ENCODE assay signal across 15 mouse cellular contexts in genomic region chr13:20217453-20218090, GRCm38 (mm10).
DNase-seq lines count a peak whose midpoint lies in the region; ATAC-seq lines count a peak whose summit lies in the region.
"Had no signal": no experiment of that assay in that cellular context is flagged by ENCODE, and none has a peak within 500 bp of the region (broad histone marks: within the 10 kb centered on the region; RNA-seq: fewer than 3 reads in every experiment).

No protein-coding gene starts in this region.

- no peak for ATAC-seq in heart, embryonic 12.5 days (ENCODE audit: insufficient number of reproducible peaks, low FRiP score)
- peak; percentile 20; the same call in 1 of the 2 replicates for ATAC-seq in intestine, embryonic 15.5 days
- ATAC-seq: forebrain, embryonic 15.5 days had no signal

- no peaks in the 10 kb centered on the region for H3K9me3 ChIP-seq in heart, embryonic 10.5 days
- H3K9me3 ChIP-seq in heart, embryonic 12.5 days (replicated peaks): no peaks in the 10 kb centered on the region
- no peaks in the 10 kb centered on the region for H3K9me3 ChIP-seq in intestine, embryonic 15.5 days
- H3K9me3 ChIP-seq: embryonic facial prominence, embryonic 12.5 days; forebrain, embryonic 15.5 days; hindbrain, embryonic 15.5 days; limb, embryonic 13.5 days had no signal

- no peaks in the 10 kb centered on the region for H3K36me3 ChIP-seq in heart, embryonic 10.5 days
- no peaks in the 10 kb centered on the region for H3K36me3 ChIP-seq in heart, embryonic 12.5 days
- H3K36me3 ChIP-seq in intestine, embryonic 15.5 days: no peaks in the 10 kb centered on the region
- H3K36me3 ChIP-seq: embryonic facial prominence, embryonic 12.5 days; forebrain, embryonic 15.5 days; hindbrain, embryonic 15.5 days; limb, embryonic 13.5 days had no signal

- WGBS in heart, embryonic 10.5 days: 57% methylated on average over 4 of the region's 4 CpGs
- WGBS in heart, embryonic 12.5 days: 56% methylated on average over 4 of the region's 4 CpGs
- 40% methylated on average over 4 of the region's 4 CpGs for WGBS in intestine, embryonic 15.5 days

- no peak overlapping the region for H3K4me3 ChIP-seq in heart, embryonic 10.5 days
- H3K4me3 ChIP-seq in heart, embryonic 12.5 days: no peak overlapping the region
- no peak overlapping the region for H3K4me3 ChIP-seq in intestine, embryonic 15.5 days (replicated peaks)
- H3K4me3 ChIP-seq: embryonic facial prominence, embryonic 12.5 days; forebrain, embryonic 15.5 days; hindbrain, embryonic 15.5 days; limb, embryonic 13.5 days had no signal

- H3K27me3 ChIP-seq in heart, embryonic 10.5 days (ENCODE audit: insufficient read depth, poor library complexity, severe bottlenecking): no peaks in the 10 kb centered on the region
- no peaks in the 10 kb centered on the region for H3K27me3 ChIP-seq in heart, embryonic 12.5 days (replicated peaks)
- H3K27me3 ChIP-seq in intestine, embryonic 15.5 days (replicated peaks): no peaks in the 10 kb centered on the region
- H3K27me3 ChIP-seq: embryonic facial prominence, embryonic 12.5 days; forebrain, embryonic 15.5 days; hindbrain, embryonic 15.5 days; limb, embryonic 13.5 days had no signal

- 0 out of 2 replicates have a peak, but pooled peaks cover 2% of the 10 kb centered on the region for H3K4me1 ChIP-seq in heart, embryonic 10.5 days
- peaks cover 11% of the 10 kb centered on the region; the same call in 1 of the 2 replicates for H3K4me1 ChIP-seq in heart, embryonic 12.5 days (replicated peaks)
- H3K4me1 ChIP-seq in intestine, embryonic 15.5 days (replicated peaks): peaks cover 5% of the 10 kb centered on the region
- H3K4me1 ChIP-seq: forebrain, embryonic 15.5 days; hindbrain, embryonic 15.5 days had no signal

- no peak overlapping the region for H3K9ac ChIP-seq in heart, embryonic 12.5 days
- no peak overlapping the region for H3K9ac ChIP-seq in intestine, embryonic 15.5 days
- H3K9ac ChIP-seq: embryonic facial prominence, embryonic 12.5 days; forebrain, embryonic 15.5 days; hindbrain, embryonic 15.5 days; limb, embryonic 13.5 days had no signal

- peak; percentile 52 for DNase-seq in adrenal gland, adult 2 months
- no peak for DNase-seq in adrenal gland, postnatal 25 days
- peak; percentile 53 for DNase-seq in heart, embryonic 10.5 days (ENCODE audit: low spot score)
- peak; percentile 13 for DNase-seq in 3T3-L1 (ENCODE audit: low read depth, low spot score)
- no peak for DNase-seq in urinary bladder, adult 18-20 months (ENCODE audit: low spot score in 2 of 2)
- DNase-seq in urinary bladder, adult 2 months (ENCODE audit: low spot score): no peak
- DNase-seq: cerebellum, postnatal 10 days; kidney, postnatal 10 days; midbrain, embryonic 14.5 days had no signal

- H3K4me2 ChIP-seq in heart, embryonic 12.5 days: no peak overlapping the region
- no peak overlapping the region for H3K4me2 ChIP-seq in intestine, embryonic 15.5 days (replicated peaks)
- H3K4me2 ChIP-seq: embryonic facial prominence, embryonic 12.5 days; forebrain, embryonic 15.5 days; hindbrain, embryonic 15.5 days; limb, embryonic 13.5 days had no signal

- no peak overlapping the region for H3K27ac ChIP-seq in heart, embryonic 10.5 days
- H3K27ac ChIP-seq in heart, embryonic 12.5 days (ENCODE audit: poor library complexity, severe bottlenecking): no peak overlapping the region
- H3K27ac ChIP-seq in intestine, embryonic 15.5 days: no peak overlapping the region
- H3K27ac ChIP-seq: embryonic facial prominence, embryonic 12.5 days; forebrain, embryonic 15.5 days; hindbrain, embryonic 15.5 days; limb, embryonic 13.5 days had no signal

Comparison
In these comparisons a context has a peak if more than half of its experiments do, and no peak if none do; other contexts are left out.
1. DNase-seq: peak in adrenal gland, adult 2 months (single experiment), heart, embryonic 10.5 days (single experiment) and 3T3-L1 (single experiment); none in adrenal gland, postnatal 25 days (single experiment), urinary bladder, adult 18-20 months (0 of 2) and urinary bladder, adult 2 months (single experiment).